Mouse (Mus musculus): ENCODE results near the gene Cpeb2. TPM values are rescaled to one million over a fixed set of nuclear protein-coding genes. Genes with fewer than 3 reads are reported as not detected.

Cpeb2 gene
- polyA plus RNA-seq (2014; fragmentation: Nextera tagmentation; extraction: Ambion mirVana) = 7.4 and 7.7 TPM in 2 replicates

- H3K27me3 ChIP-seq (ENCODE audit: control insufficient read depth, insufficient read depth, low read length) = no peaks in the 10 kb centered on the region
- peak within 1 kb of the TSS; percentile 98 for H3K9ac ChIP-seq (ENCODE audit: low read length)
- H3K36me3 ChIP-seq (ENCODE audit: control insufficient read depth, insufficient read depth, low read length) = no peaks in the 10 kb centered on the region
- H3K4me3 ChIP-seq (ENCODE audit: control insufficient read depth in 1 of 2, insufficient read depth in 1 of 2, low read depth in 1 of 2, low read length in 2 of 2) = peak within 1 kb of the TSS; percentile 93 to 100
- H3K4me1 ChIP-seq (ENCODE audit: control insufficient read depth in 2 of 2, insufficient read depth in 2 of 2, low read length in 2 of 2) = 0 out of 4 replicates have a peak, but pooled peaks cover 0 to 2% of the 10 kb centered on the region in 2 experiments
- under 1% methylated on average over 85 of the region's 89 CpGs for WGBS
- H3K4me2 ChIP-seq (ENCODE audit: low read length) = peak within 1 kb of the TSS; percentile 68
- H3K9me3 ChIP-seq (ENCODE audit: control insufficient read depth, low read length) = no peaks in the 10 kb centered on the region
- ATAC-seq (ENCODE audit: insufficient number of reproducible peaks, insufficient read depth, low FRiP score, low read depth) = peak; percentile 96
- peak within 1 kb of the TSS; percentile 97 to 100 for H3K27ac ChIP-seq (replicated peaks in 1 of 2; ENCODE audit: control insufficient read depth in 1 of 2, insufficient read depth in 1 of 2, low read depth in 2 of 2, low read length in 2 of 2)
These were observed at the start of gene Cpeb2 for GRCm38 (mm10) chr5:43232480-43233315. TSS of gene Cpeb2 (plus strand) at chr5:43233170.

DNA sequence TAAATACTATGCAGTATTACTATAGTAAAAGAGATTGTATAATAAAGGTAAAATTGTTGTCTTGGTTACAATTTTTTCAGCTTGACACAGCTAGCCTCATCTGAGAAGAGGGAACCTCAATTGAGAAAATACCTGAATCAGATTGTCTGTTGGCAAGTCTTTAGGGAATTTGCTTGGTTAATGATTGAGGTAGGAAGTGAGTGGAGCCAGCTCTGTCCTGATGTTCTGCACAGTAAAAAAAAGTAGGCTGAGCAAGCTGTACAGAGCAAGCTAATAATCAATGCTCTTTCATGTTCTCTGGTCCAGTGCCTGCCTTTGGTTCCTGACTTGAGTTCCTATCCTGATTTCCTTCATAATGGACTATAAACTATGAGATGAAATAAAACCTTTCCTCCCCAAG lies 49.4 kb upstream of the Cpeb2 start:
- no peak overlapping the region for H3K27ac ChIP-seq (replicated peaks in 1 of 2; ENCODE audit: control insufficient read depth in 1 of 2, insufficient read depth in 1 of 2, low read depth in 2 of 2, low read length in 2 of 2)
- H3K4me3 ChIP-seq (ENCODE audit: control insufficient read depth in 1 of 2, insufficient read depth in 1 of 2, low read depth in 1 of 2, low read length in 2 of 2) = no peak overlapping the region
- H3K9me3 ChIP-seq (ENCODE audit: control insufficient read depth, low read length) = no peaks in the 10 kb centered on the region
- no peak overlapping the region for H3K4me2 ChIP-seq (ENCODE audit: low read length)
- H3K27me3 ChIP-seq (ENCODE audit: control insufficient read depth, insufficient read depth, low read length) = no peaks in the 10 kb centered on the region
- no peaks in the 10 kb centered on the region for H3K36me3 ChIP-seq (ENCODE audit: control insufficient read depth, insufficient read depth, low read length)
- H3K9ac ChIP-seq (ENCODE audit: low read length) = no peak overlapping the region
- H3K4me1 ChIP-seq (ENCODE audit: control insufficient read depth in 2 of 2, insufficient read depth in 2 of 2, low read length in 2 of 2) = no peaks in the 10 kb centered on the region
- no peak for ATAC-seq (ENCODE audit: insufficient number of reproducible peaks, insufficient read depth, low FRiP score, low read depth)

DNA sequence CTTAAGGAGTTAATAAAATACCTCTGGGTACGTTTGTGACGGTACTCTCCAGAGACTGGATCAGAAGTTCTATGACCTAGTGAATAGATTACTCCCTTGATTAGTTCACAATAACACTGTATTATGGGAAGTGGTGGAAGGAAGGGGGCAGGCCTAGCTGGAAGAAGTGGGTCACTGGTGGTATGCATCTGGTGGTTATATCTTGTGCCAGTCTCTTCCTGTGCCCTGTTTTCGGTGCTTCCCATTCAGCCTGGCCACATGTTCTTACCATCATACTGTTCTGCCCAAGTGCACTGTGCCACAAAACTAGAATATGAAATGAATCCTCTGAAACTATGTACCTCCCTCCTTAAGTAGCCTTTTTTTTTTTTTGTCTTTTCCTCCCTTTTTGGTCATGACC lies 48.1 kb upstream of the Cpeb2 start:
- Histone ChIP-seq H3K9ac (ENCODE audit: low read length) (no peak overlapping the region), H3K9me3 (ENCODE audit: control insufficient read depth, low read length) (no peaks in the 10 kb centered on the region), H3K4me1 (ENCODE audit: control insufficient read depth in 2 of 2, insufficient read depth in 2 of 2, low read length in 2 of 2) (no peaks in the 10 kb centered on the region), H3K36me3 (ENCODE audit: control insufficient read depth, insufficient read depth, low read length) (no peaks in the 10 kb centered on the region), H3K4me3 (ENCODE audit: control insufficient read depth in 1 of 2, insufficient read depth in 1 of 2, low read depth in 1 of 2, low read length in 2 of 2) (no peak overlapping the region), H3K4me2 (ENCODE audit: low read length) (no peak overlapping the region), H3K27me3 (ENCODE audit: control insufficient read depth, insufficient read depth, low read length) (no peaks in the 10 kb centered on the region), H3K27ac (replicated peaks in 1 of 2; ENCODE audit: control insufficient read depth in 1 of 2, insufficient read depth in 1 of 2, low read depth in 2 of 2, low read length in 2 of 2) (no peak overlapping the region)
- no peak for ATAC-seq (ENCODE audit: insufficient number of reproducible peaks, insufficient read depth, low FRiP score, low read depth)
- 78% methylated on average over 3 of the region's 3 CpGs for WGBS

DNA sequence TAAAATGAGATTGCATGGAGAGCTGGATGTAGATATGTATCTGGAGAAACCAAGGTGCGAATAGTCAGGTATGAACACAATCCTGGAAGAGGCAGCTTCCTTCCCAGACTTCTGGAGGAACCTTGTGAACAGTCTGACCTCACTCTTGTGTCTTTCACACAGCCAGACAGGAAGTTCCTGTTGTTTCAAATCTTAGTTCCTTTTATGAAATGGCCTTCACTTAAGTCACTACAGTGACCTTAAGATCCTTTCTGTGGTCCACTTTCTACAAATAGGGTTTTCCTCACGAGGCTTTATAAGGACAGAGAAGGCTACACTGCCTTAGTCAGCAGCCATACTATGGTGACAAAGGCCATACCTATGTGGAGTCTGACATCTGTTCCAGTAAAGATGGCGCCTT lies 47.5 kb upstream of the Cpeb2 start:
- 80% methylated on average over 3 of the region's 3 CpGs for WGBS
- no peaks in the 10 kb centered on the region for H3K4me1 ChIP-seq (ENCODE audit: control insufficient read depth in 2 of 2, insufficient read depth in 2 of 2, low read length in 2 of 2)
- no peaks in the 10 kb centered on the region for H3K36me3 ChIP-seq (ENCODE audit: control insufficient read depth, insufficient read depth, low read length)
- no peaks in the 10 kb centered on the region for H3K27me3 ChIP-seq (ENCODE audit: control insufficient read depth, insufficient read depth, low read length)
- no peak for ATAC-seq (ENCODE audit: insufficient number of reproducible peaks, insufficient read depth, low FRiP score, low read depth)
- 0 out of 4 replicates have a peak overlapping the region, but pooled peaks of 1 of the 2 experiments have one; percentile 14 for H3K27ac ChIP-seq (replicated peaks in 1 of 2; ENCODE audit: control insufficient read depth in 1 of 2, insufficient read depth in 1 of 2, low read depth in 2 of 2, low read length in 2 of 2)
- H3K4me2 ChIP-seq (ENCODE audit: low read length) = no peak overlapping the region
- no peaks in the 10 kb centered on the region for H3K9me3 ChIP-seq (ENCODE audit: control insufficient read depth, low read length)
- H3K9ac ChIP-seq (ENCODE audit: low read length) = no peak overlapping the region
- no peak overlapping the region for H3K4me3 ChIP-seq (ENCODE audit: control insufficient read depth in 1 of 2, insufficient read depth in 1 of 2, low read depth in 1 of 2, low read length in 2 of 2)

DNA sequence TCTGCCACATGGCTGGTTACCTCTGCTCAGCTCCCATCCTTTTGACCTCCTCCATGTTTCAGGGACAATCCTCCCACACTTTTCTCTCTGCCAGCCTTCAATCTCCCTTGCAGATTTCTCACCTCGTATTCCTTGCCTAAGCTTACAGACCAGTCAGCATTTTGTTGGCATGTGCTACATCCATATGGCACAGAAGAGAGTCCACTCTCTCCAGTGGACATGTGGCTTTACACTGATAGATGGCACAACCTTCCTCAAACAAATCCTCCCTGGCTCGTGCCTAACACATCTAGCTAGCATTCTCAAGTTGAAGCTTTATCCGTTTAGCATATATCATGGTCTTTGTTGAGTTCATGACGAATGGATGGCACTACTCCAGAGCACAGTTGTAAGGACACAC lies 32.3 kb upstream of the Cpeb2 start:
- Histone ChIP-seq H3K4me2 (ENCODE audit: low read length) (no peak overlapping the region), H3K27me3 (ENCODE audit: control insufficient read depth, insufficient read depth, low read length) (no peaks in the 10 kb centered on the region), H3K4me1 (ENCODE audit: control insufficient read depth in 2 of 2, insufficient read depth in 2 of 2, low read length in 2 of 2) (peaks cover 0 to 2% of the 10 kb centered on the region in 2 experiments; a peak in 1 of 4 replicates), H3K9ac (ENCODE audit: low read length) (no peak overlapping the region), H3K9me3 (ENCODE audit: control insufficient read depth, low read length) (0 out of 2 replicates have a peak, but pooled peaks cover 2% of the 10 kb centered on the region), H3K36me3 (ENCODE audit: control insufficient read depth, insufficient read depth, low read length) (no peaks in the 10 kb centered on the region), H3K4me3 (ENCODE audit: control insufficient read depth in 1 of 2, insufficient read depth in 1 of 2, low read depth in 1 of 2, low read length in 2 of 2) (no peak overlapping the region), H3K27ac (replicated peaks in 1 of 2; ENCODE audit: control insufficient read depth in 1 of 2, insufficient read depth in 1 of 2, low read depth in 2 of 2, low read length in 2 of 2) (no peak overlapping the region)
- no peak for ATAC-seq (ENCODE audit: insufficient number of reproducible peaks, insufficient read depth, low FRiP score, low read depth)
- WGBS = 75% methylated on average over 4 of the region's 4 CpGs

GRCm38 (mm10) chr5:43206495-43207053 lies 26.4 kb upstream of the Cpeb2 start:
- no peaks in the 10 kb centered on the region for H3K36me3 ChIP-seq (ENCODE audit: control insufficient read depth, insufficient read depth, low read length)
- ATAC-seq (ENCODE audit: insufficient number of reproducible peaks, insufficient read depth, low FRiP score, low read depth) = no peak
- H3K27me3 ChIP-seq (ENCODE audit: control insufficient read depth, insufficient read depth, low read length) = no peaks in the 10 kb centered on the region
- no peaks in the 10 kb centered on the region for H3K4me1 ChIP-seq (ENCODE audit: control insufficient read depth in 2 of 2, insufficient read depth in 2 of 2, low read length in 2 of 2)
- H3K4me2 ChIP-seq (ENCODE audit: low read length) = no peak overlapping the region
- no peak overlapping the region for H3K9ac ChIP-seq (ENCODE audit: low read length)
- WGBS = 70% methylated on average over 6 of the region's 6 CpGs
- no peak overlapping the region for H3K27ac ChIP-seq (replicated peaks in 1 of 2; ENCODE audit: control insufficient read depth in 1 of 2, insufficient read depth in 1 of 2, low read depth in 2 of 2, low read length in 2 of 2)
- H3K9me3 ChIP-seq (ENCODE audit: control insufficient read depth, low read length) = 0 out of 2 replicates have a peak, but pooled peaks cover 2% of the 10 kb centered on the region
- no peak overlapping the region for H3K4me3 ChIP-seq (ENCODE audit: control insufficient read depth in 1 of 2, insufficient read depth in 1 of 2, low read depth in 1 of 2, low read length in 2 of 2)

GRCm38 (mm10) chr5:43217468-43217867 lies 15.5 kb upstream of the Cpeb2 start:
- peak overlapping the region in 1 of 2 experiments; percentile 7; a peak in 1 of 4 replicates for H3K27ac ChIP-seq (replicated peaks in 1 of 2; ENCODE audit: control insufficient read depth in 1 of 2, insufficient read depth in 1 of 2, low read depth in 2 of 2, low read length in 2 of 2)
- ATAC-seq (ENCODE audit: insufficient number of reproducible peaks, insufficient read depth, low FRiP score, low read depth) = no peak

More at GRCm38 (mm10) chr5:43217468-43217867, 15.5 kb upstream of the Cpeb2 start:
- no peaks in the 10 kb centered on the region for H3K36me3 ChIP-seq (ENCODE audit: control insufficient read depth, insufficient read depth, low read length)
- no peaks in the 10 kb centered on the region for H3K27me3 ChIP-seq (ENCODE audit: control insufficient read depth, insufficient read depth, low read length)
- no peaks in the 10 kb centered on the region for H3K9me3 ChIP-seq (ENCODE audit: control insufficient read depth, low read length)
- 51% methylated on average over 4 of the region's 4 CpGs for WGBS
- no peak overlapping the region for H3K9ac ChIP-seq (ENCODE audit: low read length)
- H3K4me2 ChIP-seq (ENCODE audit: low read length) = no peak overlapping the region
- no peak overlapping the region for H3K4me3 ChIP-seq (ENCODE audit: control insufficient read depth in 1 of 2, insufficient read depth in 1 of 2, low read depth in 1 of 2, low read length in 2 of 2)
- peaks cover 4 to 13% of the 10 kb centered on the region in 2 experiments for H3K4me1 ChIP-seq (ENCODE audit: control insufficient read depth in 2 of 2, insufficient read depth in 2 of 2, low read length in 2 of 2)

Data from heart, embryonic 14.5 days (tissue).